8 mouse cellular contexts compared by ENCODE assay signal in genomic region chr8:70268799-70269565, GRCm38 (mm10). TPM values are rescaled to one million over a fixed set of nuclear protein-coding genes. Genes with fewer than 3 reads are reported as not detected.
A peak's percentile ranks its signal among the peaks of the same experiment; 100 is the strongest.
DNase-seq lines count a peak whose midpoint lies in the region; ATAC-seq lines count a peak whose summit lies in the region.

No protein-coding gene starts in this region.

- peak; percentile 28 to 37 for DNase-seq in heart, adult 18-20 months
- DNase-seq in heart, adult 8-10 months (ENCODE audit: low spot score) = no peak
- DNase-seq in 416B (ENCODE audit: low read depth) (peak; percentile 72), adipocyte (ENCODE audit: low spot score) (peak; percentile 28)
- DNase-seq in kidney, postnatal 4 days = peak; percentile 64 to 66
- peak; percentile 44 to 60 for DNase-seq in lung, postnatal 4 days
- DNase-seq in thymus, postnatal 4 days = peak; percentile 73

- ATAC-seq in megakaryocyte-erythroid progenitor cell, adult 5-6 weeks (replicated peaks; ENCODE audit: low FRiP score, low TSS enrichment, poor library complexity, severe bottlenecking) = no peak

RNA-seq across cellular contexts. Expression of gene Homer3, which starts 13.6 kb away (rescaled TPM):
- 1 to 10 TPM; 7.7 to 8.4 TPM for total RNA-seq in heart, adult 18-20 months (2021)
- 1 to 10 TPM; 7.8 to 9.1 (median 8.0) TPM for total RNA-seq in heart, adult 8-10 months (2022)
- total RNA-seq in megakaryocyte-erythroid progenitor cell, adult 5-6 weeks (2014; fragmentation: Nextera tagmentation) = 5.5 and 9.6 TPM in 2 replicates
- total RNA-seq in megakaryocyte-erythroid progenitor cell, adult 5-6 weeks (2017) = 0.56 and 8.0 TPM in 2 replicates

RNA-seq across cellular contexts. Expression of gene Ddx49, which starts 33.3 kb away (rescaled TPM):
- total RNA-seq in heart, adult 18-20 months (2021) = 10 to 100 TPM; 27.4 to 34.6 TPM
- 10 to 100 TPM; 26.0 to 34.5 (median 31.9) TPM for total RNA-seq in heart, adult 8-10 months (2022)
- total RNA-seq in megakaryocyte-erythroid progenitor cell, adult 5-6 weeks (2014; fragmentation: Nextera tagmentation) = 50.3 and 54.2 TPM in 2 replicates
- 116 and 154 TPM in 2 replicates for total RNA-seq in megakaryocyte-erythroid progenitor cell, adult 5-6 weeks (2017)

RNA-seq across cellular contexts. Expression of gene Cope, which starts 33.3 kb away (rescaled TPM):
- total RNA-seq in heart, adult 18-20 months (2021) = 100 to 1,000 TPM; 157 to 174 TPM
- 100 to 1,000 TPM; 148 to 165 (median 161) TPM for total RNA-seq in heart, adult 8-10 months (2022)
- total RNA-seq in megakaryocyte-erythroid progenitor cell, adult 5-6 weeks (2014; fragmentation: Nextera tagmentation) = 127 and 153 TPM in 2 replicates
- total RNA-seq in megakaryocyte-erythroid progenitor cell, adult 5-6 weeks (2017) = 56.3 and 64.1 TPM in 2 replicates

RNA-seq across cellular contexts. Expression of gene Armc6, which starts 34.7 kb away (rescaled TPM):
- total RNA-seq in heart, adult 18-20 months (2021) = 1 to 10 TPM; 6.8 to 7.8 TPM
- 1 to 10 TPM; 6.8 to 9.0 (median 7.4) TPM for total RNA-seq in heart, adult 8-10 months (2022)
- 20.1 and 29.8 TPM in 2 replicates for total RNA-seq in megakaryocyte-erythroid progenitor cell, adult 5-6 weeks (2014; fragmentation: Nextera tagmentation)
- total RNA-seq in megakaryocyte-erythroid progenitor cell, adult 5-6 weeks (2017) = 4.4 and 8.7 TPM in 2 replicates

RNA-seq across cellular contexts. Expression of gene Sugp2, which starts 35.0 kb away (rescaled TPM):
- 10 to 100 TPM; 37.3 to 39.1 TPM for total RNA-seq in heart, adult 18-20 months (2021)
- total RNA-seq in heart, adult 8-10 months (2022) = 10 to 100 TPM; 39.4 to 47.4 (median 41.7) TPM
- total RNA-seq in megakaryocyte-erythroid progenitor cell, adult 5-6 weeks (2014; fragmentation: Nextera tagmentation) = 95.2 and 99.2 TPM in 2 replicates
- total RNA-seq in megakaryocyte-erythroid progenitor cell, adult 5-6 weeks (2017) = 32.2 and 67.3 TPM in 2 replicates
